In the genomic region with DNA sequence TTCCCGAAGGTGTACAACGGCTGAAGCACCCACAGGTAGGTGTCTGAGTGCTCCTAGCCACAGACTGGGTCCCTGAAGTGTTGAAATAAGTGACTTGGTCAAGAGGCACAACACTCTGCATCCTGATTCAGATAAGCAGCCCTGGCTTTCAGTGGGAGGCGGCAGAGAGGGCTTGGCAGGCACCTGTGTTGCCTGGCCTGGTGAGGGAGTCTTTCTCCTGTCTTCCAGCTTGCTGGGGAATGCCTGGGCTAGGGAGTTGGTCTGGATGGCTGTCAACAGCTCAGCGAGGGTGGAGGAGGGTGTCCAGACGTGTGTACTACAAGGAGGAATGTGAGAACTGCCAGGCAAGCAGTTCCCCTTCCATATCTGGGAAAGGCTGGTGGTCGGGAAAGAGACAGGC, we compare ENCODE assay signal across 9 mouse cellular contexts. TPM values are rescaled to one million over a fixed set of nuclear protein-coding genes. Genes with fewer than 3 reads are reported as not detected.
DNase-seq lines count a peak whose midpoint lies in the region; ATAC-seq and TF ChIP-seq lines count a peak whose summit lies in the region.
"Had no signal": no experiment of that assay in that cellular context is flagged by ENCODE, and none has a peak within 500 bp of the region (broad histone marks: within the 10 kb centered on the region; RNA-seq: fewer than 3 reads in every experiment).

No protein-coding gene starts in this region.

- no peak overlapping the region for H3K9ac ChIP-seq in hindbrain, embryonic 15.5 days
- no peak overlapping the region for H3K9ac ChIP-seq in hindbrain, embryonic 14.5 days
- H3K9ac ChIP-seq in lung, postnatal 0 days (replicated peaks; ENCODE audit: low read depth) = no peak overlapping the region

- H3K27me3 ChIP-seq in hindbrain, embryonic 15.5 days = no peaks in the 10 kb centered on the region
- no peaks in the 10 kb centered on the region for H3K27me3 ChIP-seq in hindbrain, embryonic 14.5 days (ENCODE audit: control insufficient read depth, insufficient read depth, low read length)
- H3K27me3 ChIP-seq in lung, postnatal 0 days (replicated peaks; ENCODE audit: insufficient read depth, low read length) = no peaks in the 10 kb centered on the region
- H3K27me3 ChIP-seq in cerebellum, adult 2 months (ENCODE audit: control insufficient read depth, insufficient read depth, low read length) = no peaks in the 10 kb centered on the region

- peaks cover 20% of the 10 kb centered on the region for H3K4me1 ChIP-seq in hindbrain, embryonic 15.5 days (replicated peaks)
- peaks cover 18% of the 10 kb centered on the region for H3K4me1 ChIP-seq in hindbrain, embryonic 14.5 days (replicated peaks; ENCODE audit: control insufficient read depth, insufficient read depth, low read length)
- H3K4me1 ChIP-seq in lung, postnatal 0 days (ENCODE audit: insufficient read depth, low read depth, low read length) = peaks cover 14% of the 10 kb centered on the region; the same call in 1 of the 2 replicates
- H3K4me1 ChIP-seq in cerebellum, adult 2 months (ENCODE audit: control insufficient read depth, insufficient read depth, low read length) = no peaks in the 10 kb centered on the region

- peak; percentile 76 for TF ChIP-seq EP300 in lung, postnatal 0 days (IDR thresholded peaks at IDR 0.05)

- H3K4me3 ChIP-seq in hindbrain, embryonic 15.5 days = no peak overlapping the region
- no peak overlapping the region for H3K4me3 ChIP-seq in hindbrain, embryonic 14.5 days (replicated peaks; ENCODE audit: low read length)
- H3K4me3 ChIP-seq in lung, postnatal 0 days (ENCODE audit: low read depth, low read length) = no peak overlapping the region
- H3K4me3 ChIP-seq in cerebellum, adult 2 months (replicated peaks; ENCODE audit: insufficient read depth, low read depth, low read length) = no peak overlapping the region

- 0 out of 2 replicates have a peak overlapping the region, but pooled peaks have one; percentile 69 for H3K27ac ChIP-seq in hindbrain, embryonic 15.5 days (replicated peaks)
- H3K27ac ChIP-seq in hindbrain, embryonic 14.5 days = no peak overlapping the region
- H3K27ac ChIP-seq in lung, postnatal 0 days (ENCODE audit: low read length) = peak overlapping the region; percentile 77
- H3K27ac ChIP-seq in cerebellum, adult 2 months (ENCODE audit: insufficient read depth, low read length) = no peak overlapping the region

- WGBS in hindbrain, embryonic 15.5 days = 76% methylated on average over 6 of the region's 6 CpGs
- 77% methylated on average over 6 of the region's 6 CpGs for WGBS in hindbrain, embryonic 14.5 days
- 34% methylated on average over 6 of the region's 6 CpGs for WGBS in lung, postnatal 0 days
- 55% methylated on average over 6 of the region's 6 CpGs for WGBS in cerebellum, adult 2 months

- H3K9me3 ChIP-seq in hindbrain, embryonic 15.5 days = no peaks in the 10 kb centered on the region
- H3K9me3 ChIP-seq in hindbrain, embryonic 14.5 days (ENCODE audit: control insufficient read depth, low read length) = no peaks in the 10 kb centered on the region
- H3K9me3 ChIP-seq in lung, postnatal 0 days (ENCODE audit: low read length) = no peaks in the 10 kb centered on the region
- H3K9me3 ChIP-seq: G1E had no signal

- no peak overlapping the region for H3K4me2 ChIP-seq in hindbrain, embryonic 15.5 days
- H3K4me2 ChIP-seq in hindbrain, embryonic 14.5 days (replicated peaks) = no peak overlapping the region
- H3K4me2 ChIP-seq in lung, postnatal 0 days (replicated peaks; ENCODE audit: low read depth, low read length) = no peak overlapping the region

- ATAC-seq in hindbrain, embryonic 15.5 days (ENCODE audit: low FRiP score, low read depth) = no peak
- no peak for ATAC-seq in hindbrain, embryonic 14.5 days (ENCODE audit: low FRiP score)
- ATAC-seq in lung, postnatal 0 days = peak; percentile 86

- no peak for TF ChIP-seq POLR2A in cerebellum, adult 2 months (IDR thresholded peaks at IDR 0.05; ENCODE audit: borderline replicate concordance, insufficient read depth, low read length)

- DNase-seq in hindbrain, embryonic 14.5 days (ENCODE audit: low spot score) = no peak
- peak; percentile 73 for DNase-seq in NIH3T3 (ENCODE audit: low read depth)
- peak; percentile 54 to 63 for DNase-seq in heart, adult 9 months (ENCODE audit: low spot score in 2 of 2)
- peak; percentile 87 for DNase-seq in lung, postnatal 0 days (ENCODE audit: low spot score)
- no peak for DNase-seq in cerebellum, adult 2 months
- no peak for DNase-seq in layer of hippocampus, adult 9-11 months
- no peak for DNase-seq in left cerebral cortex, adult 9 months (ENCODE audit: low spot score in 2 of 2)

- no peaks in the 10 kb centered on the region for H3K36me3 ChIP-seq in hindbrain, embryonic 15.5 days
- no peaks in the 10 kb centered on the region; the same call in 1 of the 2 replicates for H3K36me3 ChIP-seq in hindbrain, embryonic 14.5 days (replicated peaks; ENCODE audit: control insufficient read depth, insufficient read depth)
- no peaks in the 10 kb centered on the region for H3K36me3 ChIP-seq in lung, postnatal 0 days (ENCODE audit: insufficient read depth, low read length)
- H3K36me3 ChIP-seq: G1E had no signal

- TF ChIP-seq CTCF in lung, postnatal 0 days (IDR thresholded peaks at IDR 0.05) = peak; percentile 59
- TF ChIP-seq CTCF in cerebellum, adult 2 months (IDR thresholded peaks at IDR 0.05; ENCODE audit: borderline replicate concordance, insufficient read depth, low read depth, low read length) = no peak

RNA-seq across cellular contexts. Expression of a gene that starts 15.0 kb away (rescaled TPM):
- 24.6 and 27.8 TPM in 2 replicates for polyA plus RNA-seq in hindbrain, embryonic 15.5 days (2015; fragmentation: Nextera tagmentation; extraction: Ambion mirVana)
- 29.6 and 30.6 TPM in 2 replicates for polyA plus RNA-seq in hindbrain, embryonic 14.5 days (2014; fragmentation: Nextera tagmentation; extraction: Ambion mirVana)
- polyA plus RNA-seq in lung, postnatal 0 days (2015; fragmentation: Nextera tagmentation; extraction: Ambion mirVana) = 42.2 and 46.4 TPM in 2 replicates
- polyA plus RNA-seq in cerebellum, adult 2 months (2012; rRNA removed) = 11.2 and 11.5 TPM in 2 replicates

Comparison
In these comparisons a context has a peak if more than half of its experiments do, and no peak if none do; other contexts are left out.
1. H3K27ac ChIP-seq: peak in hindbrain, embryonic 15.5 days (single experiment) and lung, postnatal 0 days (single experiment); none in hindbrain, embryonic 14.5 days (single experiment) and cerebellum, adult 2 months (single experiment).
2. DNase-seq: peak in NIH3T3 (single experiment), heart, adult 9 months (2 of 2) and lung, postnatal 0 days (single experiment); none in hindbrain, embryonic 14.5 days (single experiment), cerebellum, adult 2 months (0 of 2), layer of hippocampus, adult 9-11 months (single experiment) and left cerebral cortex, adult 9 months (0 of 2).